Mouse (Mus musculus): ENCODE data around the gene Ikzf2. TPM values are rescaled to one million over a fixed set of nuclear protein-coding genes. Genes with fewer than 3 reads are reported as not detected.

The Ikzf2 gene
- polyA plus RNA-seq, 1 experiment from 2014 or later, result 3.4 TPM

Other genes with a start within 250 kb of the Ikzf2 start
- 2.1 and 2.2 TPM in 2 replicates for gene Spag16, start 139.7 kb upstream of the Ikzf2 start, polyA plus RNA-seq (2014; fragmentation: Nextera tagmentation; extraction: Ambion mirVana)